Mouse (Mus musculus): ENCODE data around the gene Hspg2. TPM values are rescaled to one million over a fixed set of nuclear protein-coding genes. Genes with fewer than 3 reads are reported as not detected.
A peak's percentile ranks its signal among the peaks of the same experiment; 100 is the strongest.
"Not testable (repeated sequence)": the region's sequence is repeated elsewhere in the genome, so short reads cannot be mapped to it uniquely, and the experiment has no call there.

Gene Hspg2
- polyA plus RNA-seq, 1 experiment from 2014 or later: 31.3 TPM

DNA sequence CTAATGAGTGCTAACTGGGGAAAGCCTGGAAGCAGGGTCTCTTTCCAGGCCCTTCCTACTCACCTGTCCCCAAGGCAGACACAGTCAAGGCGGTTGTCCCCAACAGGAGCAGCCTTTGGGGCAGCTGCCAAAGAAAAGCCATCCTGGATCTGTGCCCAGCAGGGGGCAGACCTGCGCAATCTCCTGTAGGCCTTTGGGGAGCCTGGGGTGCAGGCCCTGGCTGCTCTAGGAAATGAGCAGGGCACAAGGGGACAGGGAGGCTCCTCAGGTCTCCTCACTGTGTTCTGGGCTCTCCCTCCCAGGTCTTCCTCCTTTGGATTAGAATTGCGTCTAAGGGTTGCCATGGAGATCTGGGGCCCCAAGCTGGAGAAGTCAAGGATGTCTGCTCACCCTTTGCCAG, 113.2 kb downstream of the Hspg2 start:
- TF ChIP-seq CTCF (IDR thresholded peaks at IDR 0.05; ENCODE audit: low read depth): peak; percentile 55
- DNase-seq (ENCODE audit: low spot score): no peak
- no peak overlapping the region for H3K4me3 ChIP-seq (replicated peaks; ENCODE audit: low read depth, low read length)

DNA sequence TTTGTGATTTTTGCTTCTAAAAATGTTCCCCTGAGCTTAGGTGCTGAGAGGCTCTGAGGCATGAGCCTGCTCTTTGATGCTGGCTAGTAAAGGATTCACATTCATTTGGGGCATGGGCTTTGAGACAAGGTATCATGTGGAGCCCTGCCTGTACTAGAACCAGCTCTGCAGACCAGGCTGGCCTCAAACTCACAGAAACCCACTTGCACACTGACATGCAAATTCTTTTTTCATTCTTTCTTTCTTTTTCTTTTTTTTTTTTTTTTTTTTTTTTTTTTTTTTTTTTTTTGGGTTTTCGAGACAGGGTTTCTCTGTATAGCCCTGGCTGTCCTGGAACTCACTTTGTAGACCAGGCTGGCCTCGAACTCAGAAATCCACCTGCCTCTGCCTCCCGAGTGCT, 120.5 kb downstream of the Hspg2 start:
- 93% methylated on average over 2 of the region's 3 CpGs for WGBS
- H3K27ac ChIP-seq; H3K9ac ChIP-seq (ENCODE audit: low read depth, low read length); H3K4me1 ChIP-seq (replicated peaks; ENCODE audit: insufficient read depth, low read length); DNase-seq (ENCODE audit: low spot score); H3K4me2 ChIP-seq (ENCODE audit: low read length); H3K4me3 ChIP-seq (replicated peaks; ENCODE audit: low read depth, low read length); H3K27me3 ChIP-seq (ENCODE audit: insufficient read depth, low read length); H3K36me3 ChIP-seq (ENCODE audit: insufficient read depth, low read length); ATAC-seq (replicated peaks; ENCODE audit: low FRiP score, low read depth); H3K9me3 ChIP-seq (replicated peaks; ENCODE audit: low read length): not testable (repeated sequence)

More for the DNA sequence above, 113.2 kb downstream of the Hspg2 start:
- Histone ChIP-seq H3K36me3 (ENCODE audit: insufficient read depth, low read length) (no peaks in the 10 kb centered on the region), H3K27ac (no peak overlapping the region), H3K9ac (ENCODE audit: low read depth, low read length) (no peak overlapping the region), H3K4me2 (ENCODE audit: low read length) (no peak overlapping the region), H3K9me3 (replicated peaks; ENCODE audit: low read length) (no peaks in the 10 kb centered on the region), H3K4me1 (replicated peaks; ENCODE audit: insufficient read depth, low read length) (peaks cover 4% of the 10 kb centered on the region; the same call in 1 of the 2 replicates), H3K27me3 (ENCODE audit: insufficient read depth, low read length) (no peaks in the 10 kb centered on the region)
- WGBS: 36% methylated on average over 3 of the region's 3 CpGs
- no peak for ATAC-seq (replicated peaks; ENCODE audit: low FRiP score, low read depth)

DNA sequence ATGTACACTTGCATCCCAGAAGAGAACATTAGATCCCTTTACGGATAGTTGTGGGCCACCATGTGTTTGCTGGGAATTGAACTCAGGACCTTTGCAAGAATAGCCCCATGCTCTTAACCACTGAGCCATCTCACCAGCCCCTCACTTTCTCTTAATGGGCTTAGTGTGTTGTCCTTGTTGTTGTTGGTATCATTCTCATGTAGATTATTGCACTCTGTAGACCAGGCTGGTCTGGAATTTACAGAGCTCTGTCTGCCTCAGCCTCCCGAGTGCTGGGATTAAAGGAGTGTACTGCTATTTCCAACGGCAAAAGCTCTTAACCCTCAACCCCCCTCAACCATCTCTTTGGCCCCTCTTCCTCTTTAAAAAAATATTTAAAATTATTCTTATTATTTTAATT, 121.0 kb downstream of the Hspg2 start:
- no peaks in the 10 kb centered on the region for H3K27me3 ChIP-seq (ENCODE audit: insufficient read depth, low read length)
- H3K4me1 ChIP-seq (replicated peaks; ENCODE audit: insufficient read depth, low read length): no peaks in the 10 kb centered on the region
- H3K9ac ChIP-seq (ENCODE audit: low read depth, low read length): no peak overlapping the region
- no peak for DNase-seq (ENCODE audit: low spot score)
- H3K36me3 ChIP-seq (ENCODE audit: insufficient read depth, low read length): no peaks in the 10 kb centered on the region
- ATAC-seq (replicated peaks; ENCODE audit: low FRiP score, low read depth): no peak
- no peak overlapping the region for H3K4me2 ChIP-seq (ENCODE audit: low read length)
- no peak overlapping the region for H3K4me3 ChIP-seq (replicated peaks; ENCODE audit: low read depth, low read length)
- H3K9me3 ChIP-seq (replicated peaks; ENCODE audit: low read length): no peaks in the 10 kb centered on the region
- no peak overlapping the region for H3K27ac ChIP-seq
- no peak for TF ChIP-seq CTCF (IDR thresholded peaks at IDR 0.05; ENCODE audit: low read depth)
- WGBS: 85% methylated on average over 3 of the region's 3 CpGs

DNA sequence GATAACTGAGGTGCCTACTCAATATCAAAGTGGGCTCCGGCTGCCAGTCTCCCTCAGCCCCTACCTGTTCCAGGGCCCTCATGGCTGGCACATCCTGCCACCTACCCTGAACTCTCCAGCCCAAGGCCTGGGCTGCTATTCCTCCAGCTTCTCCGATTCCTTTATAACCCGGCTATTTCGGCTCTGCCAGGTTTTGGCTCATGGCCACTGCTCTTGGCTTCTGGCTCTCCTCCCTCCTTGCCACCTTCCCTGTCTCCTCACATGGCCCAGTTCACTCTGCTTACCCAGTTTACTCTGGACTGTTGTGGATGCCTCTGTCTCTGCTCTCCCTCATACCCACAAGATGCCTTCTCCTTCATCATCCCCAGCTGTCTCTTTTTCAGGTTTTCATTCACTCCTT, 122.4 kb downstream of the Hspg2 start:
- Histone ChIP-seq H3K9me3 (replicated peaks; ENCODE audit: low read length) (no peaks in the 10 kb centered on the region), H3K27me3 (ENCODE audit: insufficient read depth, low read length) (no peaks in the 10 kb centered on the region), H3K27ac (no peak overlapping the region), H3K4me2 (ENCODE audit: low read length) (no peak overlapping the region), H3K36me3 (ENCODE audit: insufficient read depth, low read length) (no peaks in the 10 kb centered on the region), H3K4me3 (replicated peaks; ENCODE audit: low read depth, low read length) (no peak overlapping the region), H3K9ac (ENCODE audit: low read depth, low read length) (no peak overlapping the region), H3K4me1 (replicated peaks; ENCODE audit: insufficient read depth, low read length) (peaks cover 7% of the 10 kb centered on the region)
- no peak for TF ChIP-seq CTCF (IDR thresholded peaks at IDR 0.05; ENCODE audit: low read depth)
- DNase-seq (ENCODE audit: low spot score): no peak
- WGBS: 86% methylated on average over 4 of the region's 4 CpGs
- ATAC-seq (replicated peaks; ENCODE audit: low FRiP score, low read depth): no peak

DNA sequence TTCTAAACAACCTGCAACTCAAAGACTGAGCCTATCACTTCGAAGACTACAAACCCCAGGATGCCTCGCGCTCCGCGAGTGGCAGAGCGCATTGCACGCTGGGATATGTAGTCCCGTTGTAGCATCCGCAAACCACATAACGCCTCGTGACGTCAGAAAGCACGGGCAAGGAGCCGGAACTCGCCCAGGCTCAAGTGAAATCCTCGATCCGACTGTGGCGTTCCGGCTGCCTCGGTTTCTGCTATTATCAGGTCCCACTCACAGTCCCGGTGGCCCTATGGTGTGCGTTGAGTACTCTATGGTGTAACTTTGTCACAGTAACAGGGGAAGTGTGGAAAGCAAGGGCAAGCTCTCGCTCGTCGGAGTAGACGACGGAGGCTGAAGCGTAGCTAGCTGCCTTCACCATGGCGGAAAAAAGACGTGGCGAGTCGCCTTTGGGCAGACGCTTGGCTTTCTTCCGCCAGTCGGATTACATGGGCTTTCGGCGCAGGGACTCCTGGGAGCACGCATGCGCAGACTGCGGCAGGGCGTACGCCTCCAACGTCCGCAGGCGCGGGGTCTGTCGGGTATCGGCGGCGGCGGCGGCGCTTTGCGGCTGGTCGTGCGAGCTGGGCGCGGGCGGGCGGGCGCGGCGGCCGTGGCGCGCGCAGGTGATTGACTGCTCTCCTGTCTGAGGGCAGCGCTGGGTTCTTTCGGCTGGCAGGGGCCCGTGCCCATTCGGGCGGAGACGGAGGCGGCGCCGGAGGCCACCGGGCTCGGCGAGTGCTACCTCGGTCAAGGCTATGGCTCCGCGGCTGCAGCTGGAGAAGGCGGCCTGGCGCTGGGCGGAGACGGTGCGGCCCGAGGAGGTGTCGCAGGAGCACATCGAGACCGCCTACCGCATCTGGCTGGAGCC, 125.3 kb downstream of the Hspg2 start, which contains the start of gene Usp48:
TSS of gene Usp48 (plus strand) at position 155 of the 895 bp plus-strand sequence.
- peak; percentile 93 for ATAC-seq (replicated peaks; ENCODE audit: low FRiP score, low read depth)
- DNase-seq (ENCODE audit: low spot score): peak; percentile 99
- Histone ChIP-seq H3K4me1 (replicated peaks; ENCODE audit: insufficient read depth, low read length) (peaks cover 12% of the 10 kb centered on the region), H3K9ac (ENCODE audit: low read depth, low read length) (peak within 1 kb of the TSS; percentile 89), H3K9me3 (replicated peaks; ENCODE audit: low read length) (no peaks in the 10 kb centered on the region), H3K4me3 (replicated peaks; ENCODE audit: low read depth, low read length) (peak within 1 kb of the TSS; percentile 91), H3K4me2 (ENCODE audit: low read length) (peak within 1 kb of the TSS; percentile 82), H3K36me3 (ENCODE audit: insufficient read depth, low read length) (no peaks in the 10 kb centered on the region), H3K27me3 (ENCODE audit: insufficient read depth, low read length) (no peaks in the 10 kb centered on the region), H3K27ac (peak within 1 kb of the TSS; percentile 100)
- no peak for TF ChIP-seq CTCF (IDR thresholded peaks at IDR 0.05; ENCODE audit: low read depth)
- WGBS: under 1% methylated on average over 92 of the region's 92 CpGs

DNA sequence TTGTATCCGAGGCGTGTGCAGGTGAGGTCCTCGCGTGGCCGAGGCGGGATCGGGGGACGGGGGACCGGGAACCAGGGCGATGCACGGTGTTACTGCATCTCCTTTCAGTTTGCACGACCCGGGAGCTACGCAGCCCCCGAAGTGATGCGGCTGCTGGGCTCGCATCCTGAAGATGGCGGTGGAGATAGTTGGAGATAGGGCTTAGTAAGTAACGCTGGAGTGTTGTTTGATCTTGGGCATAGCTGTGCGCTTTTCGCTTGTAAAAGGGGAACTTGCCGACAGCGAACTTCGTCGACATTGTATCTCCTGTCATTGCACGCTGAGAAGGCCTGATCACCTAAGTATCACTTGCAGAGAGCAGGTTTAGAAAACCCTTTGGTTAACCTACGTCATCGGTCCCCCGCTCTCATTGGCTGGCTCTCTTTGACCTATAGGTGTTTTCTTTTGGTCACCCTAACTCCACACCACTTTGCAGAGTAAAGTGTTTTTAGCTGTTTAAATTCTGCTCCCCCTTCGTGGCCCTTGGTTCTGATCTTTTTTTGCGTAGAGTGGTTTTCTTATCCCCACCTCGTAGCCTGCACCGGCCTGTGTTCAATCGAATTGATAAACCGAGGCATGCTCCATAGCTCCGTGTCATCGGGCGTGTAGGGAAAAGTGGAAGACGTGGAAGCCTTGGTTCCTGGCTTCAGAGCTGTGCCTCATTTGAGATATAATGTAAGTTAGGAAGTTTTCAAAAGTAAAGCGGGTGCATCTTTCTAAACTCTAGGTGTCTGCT, 126.1 kb downstream of the Hspg2 start:
- WGBS: 2% methylated on average over 40 of the region's 40 CpGs
- peak overlapping the region; percentile 91 for H3K4me3 ChIP-seq (replicated peaks; ENCODE audit: low read depth, low read length)
- H3K9ac ChIP-seq (ENCODE audit: low read depth, low read length): peak overlapping the region; percentile 89
- peak overlapping the region; percentile 100 for H3K27ac ChIP-seq
- H3K9me3 ChIP-seq (replicated peaks; ENCODE audit: low read length): no peaks in the 10 kb centered on the region
- H3K27me3 ChIP-seq (ENCODE audit: insufficient read depth, low read length): no peaks in the 10 kb centered on the region
- DNase-seq (ENCODE audit: low spot score) (peak; percentile 64), ATAC-seq (replicated peaks; ENCODE audit: low FRiP score, low read depth) (no peak)
- TF ChIP-seq CTCF (IDR thresholded peaks at IDR 0.05; ENCODE audit: low read depth): no peak
- no peaks in the 10 kb centered on the region for H3K36me3 ChIP-seq (ENCODE audit: insufficient read depth, low read length)
- peaks cover 12% of the 10 kb centered on the region for H3K4me1 ChIP-seq (replicated peaks; ENCODE audit: insufficient read depth, low read length)
- H3K4me2 ChIP-seq (ENCODE audit: low read length): peak overlapping the region; percentile 82
